Mouse (Mus musculus) neural tube, embryonic 15.5 days (tissue): Measurements from ENCODE around the gene 4930544G11Rik. TPM values are rescaled to one million over a fixed set of nuclear protein-coding genes. Genes with fewer than 3 reads are reported as not detected.

Experiments
- ATAC-seq: fragments of 200-750 bp; cut with Nextera tagmentation; 2 replicates; pipeline ENCODE4 v1.8.0; 2017; ENCODE audit warnings: mild to moderate bottlenecking, moderate TSS enrichment, moderate library complexity; ENCODE audit not compliant: low FRiP score
- H3K27ac ChIP-seq: fragments of 300-500 bp; sonication (generic); replicated peaks from 2 replicates; pipeline ENCODE4 v1.5.1; 2015; ENCODE audit warnings: mild to moderate bottlenecking, inconsistent platforms
- H3K27me3 ChIP-seq: fragments of 300-500 bp; sonication (generic); replicated peaks from 2 replicates; pipeline ENCODE4 v1.6.1; 2015; ENCODE audit warnings: inconsistent platforms
- H3K36me3 ChIP-seq: fragments of 300-500 bp; sonication (generic); 2 replicates; pipeline ENCODE4 v1.6.1; 2015; ENCODE audit warnings: inconsistent platforms
- H3K4me1 ChIP-seq: fragments of 300-500 bp; sonication (generic); 2 replicates; pipeline ENCODE4 v1.6.1; 2015; ENCODE audit warnings: inconsistent platforms
- H3K4me2 ChIP-seq: fragments of 300-500 bp; sonication (generic); 2 replicates; pipeline ENCODE4 v1.6.1; 2015; ENCODE audit warnings: inconsistent platforms, mild to moderate bottlenecking, moderate library complexity
- H3K4me3 ChIP-seq: fragments of 300-500 bp; sonication (generic); replicated peaks from 2 replicates; pipeline ENCODE4 v1.5.1; 2015; ENCODE audit warnings: mild to moderate bottlenecking, inconsistent platforms
- H3K9ac ChIP-seq: fragments of 300-500 bp; sonication (generic); replicated peaks from 2 replicates; pipeline ENCODE4 v1.6.1; 2015; ENCODE audit warnings: mild to moderate bottlenecking, inconsistent platforms
- H3K9me3 ChIP-seq: fragments of 300-500 bp; sonication (generic); replicated peaks from 2 replicates; pipeline ENCODE4 v1.6.1; 2016; ENCODE audit warnings: inconsistent platforms
- WGBS: fragments of 180-500 bp; shearing (Covaris S2); methylation state at CpG from one replicate; pipeline ENCODE4 v1.1.7; 2015; ENCODE audit warnings: mixed read lengths; 5-methylcytosine and 5-hydroxymethylcytosine counted together
- polyA plus RNA-seq: library from polyadenylated mRNA; unstranded; fragments of >200 nt; fragmentation: Nextera tagmentation; extraction: Ambion mirVana; gene quantifications from 2 replicates; pipeline ENCODE4 v1.2.1, GENCODE M21; 2015

The 4930544G11Rik gene
- polyA plus RNA-seq, 1 experiment from 2014 or later, result not detected

DNA sequence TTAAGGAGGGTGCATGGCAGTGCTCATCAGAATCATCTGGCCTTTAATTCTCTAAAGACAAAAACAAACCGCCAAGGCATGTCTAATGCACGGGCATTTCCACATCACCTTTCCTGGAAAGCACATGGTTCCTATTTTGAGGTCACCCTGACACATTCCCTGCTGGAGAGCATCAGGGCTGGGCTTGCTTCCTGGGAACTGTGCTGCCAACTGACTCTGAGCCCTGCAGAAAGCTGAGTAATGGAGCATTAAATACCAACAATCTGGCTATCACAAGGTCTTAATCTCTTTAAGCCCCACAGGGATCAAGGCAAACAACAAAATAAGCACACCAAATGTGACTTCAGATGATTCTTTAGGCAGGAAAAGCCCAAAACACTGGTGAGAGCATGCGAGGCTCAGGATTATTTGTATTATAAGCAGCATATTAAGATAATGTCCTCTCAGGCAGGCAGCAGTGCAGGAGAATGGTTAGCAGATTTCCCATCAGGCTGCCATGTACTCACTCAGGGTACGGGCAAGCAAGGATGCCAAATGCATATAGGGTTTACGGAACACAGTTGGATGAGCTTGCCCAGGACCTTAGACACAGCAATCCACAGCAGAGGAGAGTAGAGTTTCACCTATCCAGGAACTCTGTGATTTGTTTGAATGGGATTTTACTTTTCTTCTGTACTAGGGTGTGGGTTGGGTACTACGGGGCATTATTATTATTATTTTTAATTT is 17.1 kb downstream of the 4930544G11Rik start:
- H3K4me3 ChIP-seq, result no peak overlapping the region
- H3K27ac ChIP-seq, result no peak overlapping the region
- peak; percentile 65 for ATAC-seq
- no peaks in the 10 kb centered on the region for H3K27me3 ChIP-seq
- 55% methylated on average over 6 of the region's 6 CpGs for WGBS
- H3K4me2 ChIP-seq, result no peak overlapping the region
- no peaks in the 10 kb centered on the region for H3K9me3 ChIP-seq
- H3K9ac ChIP-seq, result no peak overlapping the region
- no peaks in the 10 kb centered on the region for H3K36me3 ChIP-seq
- H3K4me1 ChIP-seq, result 0 out of 2 replicates have a peak, but pooled peaks cover 5% of the 10 kb centered on the region

DNA sequence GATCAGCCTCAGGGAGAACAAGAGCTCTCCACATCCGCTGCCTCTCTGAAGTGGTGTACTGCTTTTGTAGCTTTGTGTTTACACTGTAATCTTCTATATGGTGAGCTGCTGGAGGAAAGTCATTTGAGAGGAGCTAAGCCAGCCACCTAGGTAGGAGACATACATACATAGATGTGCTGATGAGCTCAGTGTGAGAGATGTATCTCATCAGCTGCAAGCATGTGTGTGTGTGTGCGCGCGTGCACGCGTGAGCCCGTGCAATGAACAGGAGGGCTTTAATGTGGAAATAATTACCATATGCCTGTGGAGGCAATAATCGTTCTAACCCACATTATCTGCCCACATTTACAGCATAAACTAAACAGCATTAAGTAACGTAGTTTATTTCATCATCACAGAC is 18.0 kb downstream of the 4930544G11Rik start:
- H3K9ac ChIP-seq, result no peak overlapping the region
- H3K27me3 ChIP-seq, result no peaks in the 10 kb centered on the region
- H3K36me3 ChIP-seq, result no peaks in the 10 kb centered on the region
- ATAC-seq, result peak; percentile 86
- H3K4me2 ChIP-seq, result peak overlapping the region; percentile 22
- no peak overlapping the region for H3K4me3 ChIP-seq
- WGBS, result 42% methylated on average over 9 of the region's 9 CpGs
- no peaks in the 10 kb centered on the region for H3K9me3 ChIP-seq
- H3K4me1 ChIP-seq, result 0 out of 2 replicates have a peak, but pooled peaks cover 5% of the 10 kb centered on the region
- H3K27ac ChIP-seq, result no peak overlapping the region; the same call in 1 of the 2 replicates

DNA sequence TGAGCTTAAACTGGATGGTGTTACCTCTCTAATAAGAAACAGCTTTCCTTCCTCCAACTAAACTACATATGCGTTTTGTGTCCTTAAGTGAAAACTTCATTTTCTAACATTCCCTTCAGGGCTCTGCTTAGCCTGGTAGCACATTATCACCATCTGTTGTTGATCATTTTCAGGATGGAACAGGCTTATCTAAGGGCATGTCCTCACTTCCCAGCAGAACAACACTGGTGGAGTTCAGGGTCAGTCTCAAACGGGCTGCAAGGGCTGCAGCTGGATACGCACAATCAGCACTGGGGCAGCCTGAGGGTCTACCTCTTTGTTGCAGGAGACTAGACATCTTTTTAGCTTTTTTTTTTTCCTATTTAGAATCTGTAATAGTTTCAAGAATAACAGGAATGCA is 39.7 kb downstream of the 4930544G11Rik start:
- WGBS, result 85% methylated on average over 3 of the region's 3 CpGs
- no peak overlapping the region for H3K27ac ChIP-seq
- no peak overlapping the region for H3K4me2 ChIP-seq
- no peak for ATAC-seq
- H3K4me1 ChIP-seq, result no peaks in the 10 kb centered on the region
- H3K36me3 ChIP-seq, result no peaks in the 10 kb centered on the region
- H3K9me3 ChIP-seq, result no peaks in the 10 kb centered on the region
- no peak overlapping the region for H3K9ac ChIP-seq
- H3K4me3 ChIP-seq, result no peak overlapping the region
- H3K27me3 ChIP-seq, result no peaks in the 10 kb centered on the region

DNA sequence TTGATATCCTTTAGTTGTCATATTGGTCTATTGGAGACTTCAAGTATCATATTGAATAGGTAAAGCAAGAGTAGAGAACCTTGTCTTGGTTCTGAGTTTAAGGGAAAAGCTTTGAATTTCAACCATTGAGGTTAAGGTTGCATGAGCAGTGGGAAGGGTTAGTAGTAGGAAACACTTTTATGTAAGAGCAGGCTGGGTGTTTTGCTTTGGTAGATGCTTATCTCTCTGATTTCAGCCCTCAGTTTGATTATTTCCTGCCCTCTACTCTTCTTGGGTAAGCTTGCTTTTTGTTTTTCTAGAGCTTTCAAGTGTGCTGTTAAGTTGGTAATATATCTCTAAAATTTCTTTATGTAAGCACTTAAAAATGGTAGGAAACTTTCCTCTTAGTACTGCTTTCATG is 45.9 kb downstream of the 4930544G11Rik start:
- ATAC-seq, result no peak
- no peak overlapping the region for H3K4me2 ChIP-seq
- H3K9ac ChIP-seq, result no peak overlapping the region
- no peak overlapping the region for H3K4me3 ChIP-seq
- no peak overlapping the region for H3K27ac ChIP-seq
- no peaks in the 10 kb centered on the region for H3K36me3 ChIP-seq
- no peaks in the 10 kb centered on the region for H3K4me1 ChIP-seq
- no peaks in the 10 kb centered on the region for H3K9me3 ChIP-seq
- H3K27me3 ChIP-seq, result no peaks in the 10 kb centered on the region

Other genes with a start within 250 kb of the 4930544G11Rik start
- gene Prdm5, start 173.6 kb upstream of the 4930544G11Rik start, polyA plus RNA-seq, result 5.6 and 9.0 TPM in 2 replicates